Mouse (Mus musculus) gastrocnemius, adult 8-10 months (tissue): ENCODE data around the gene Nipa1. TPM values are rescaled to one million over a fixed set of nuclear protein-coding genes. Genes with fewer than 3 reads are reported as not detected.

Experiments
- DNase-seq, 2 experiments: peaks; one replicate each; pipeline ENCODE4 v3.0.0; 2022; ENCODE audit warnings: low spot score in 2 of 2
- total RNA-seq, 4 experiments: library from RNA; stranded (reverse); gene quantifications; 2 replicates each; pipeline ENCODE4 v1.2.4; 2022

Gene Nipa1
- total RNA-seq, 4 experiments from 2014 or later = 3.4 to 4.9 (median 4.0) TPM

- no peak for DNase-seq
These were observed 9.3 kb downstream of the Nipa1 start for GRCm38 (mm10) chr7:56010318-56011017.

GRCm38 (mm10) chr7:55998997-55999396, 20.8 kb downstream of the Nipa1 start:
- DNase-seq = no peak

GRCm38 (mm10) chr7:55995013-55995412, 24.7 kb downstream of the Nipa1 start:
- no peak for DNase-seq

- no peak for DNase-seq
These were observed 27.9 kb downstream of the Nipa1 start for GRCm38 (mm10) chr7:55991858-55992257.

GRCm38 (mm10) chr7:55991129-55991528, 28.6 kb downstream of the Nipa1 start:
- DNase-seq = no peak

GRCm38 (mm10) chr7:55986526-55987214, 33.1 kb downstream of the Nipa1 start:
- peak; percentile 56 to 65 for DNase-seq

- no peak for DNase-seq
These were observed 35.0 kb downstream of the Nipa1 start for GRCm38 (mm10) chr7:55984754-55985153.

GRCm38 (mm10) chr7:55983107-55983506, 36.6 kb downstream of the Nipa1 start:
- DNase-seq = no peak

GRCm38 (mm10) chr7:55982010-55982700, 37.6 kb downstream of the Nipa1 start:
- no peak for DNase-seq

- DNase-seq = no peak
These were observed 38.2 kb downstream of the Nipa1 start for GRCm38 (mm10) chr7:55981511-55981910.

- no peak for DNase-seq
These were observed 45.3 kb downstream of the Nipa1 start for GRCm38 (mm10) chr7:55974429-55974828.

- DNase-seq = no peak
These were observed 50.3 kb downstream of the Nipa1 start for GRCm38 (mm10) chr7:55969415-55969814.

GRCm38 (mm10) chr7:55968258-55968901, 51.4 kb downstream of the Nipa1 start:
- DNase-seq = no peak

- DNase-seq = no peak
These were observed 52.8 kb downstream of the Nipa1 start for GRCm38 (mm10) chr7:55966866-55967460.

GRCm38 (mm10) chr7:55962004-55962908, 57.5 kb downstream of the Nipa1 start, which contains the start of gene Nipa2:
Gene Nipa2 (minus strand): TSS chr7:55962476.
- DNase-seq = peak; percentile 75 to 82

- DNase-seq = no peak
These were observed 59.2 kb downstream of the Nipa1 start for GRCm38 (mm10) chr7:55960506-55960905.

GRCm38 (mm10) chr7:55959801-55960200, 60.0 kb downstream of the Nipa1 start:
- no peak for DNase-seq

- no peak for DNase-seq
These were observed 61.8 kb downstream of the Nipa1 start for GRCm38 (mm10) chr7:55957916-55958315.

- DNase-seq = no peak
These were observed 62.6 kb downstream of the Nipa1 start for GRCm38 (mm10) chr7:55957178-55957577.

GRCm38 (mm10) chr7:55956054-55956453, 63.7 kb downstream of the Nipa1 start:
- DNase-seq = no peak
